Mouse (Mus musculus) lung, embryonic 16.5 days (tissue): Measurements from ENCODE around the gene Ppef2. TPM values are rescaled to one million over a fixed set of nuclear protein-coding genes. Genes with fewer than 3 reads are reported as not detected.
A peak's percentile ranks its signal among the peaks of the same experiment; 100 is the strongest.

Source experiments
- ATAC-seq: fragments of 200-750 bp; cut with Nextera tagmentation; 2 replicates; pipeline ENCODE4 v1.8.0; 2017; ENCODE audit warnings: low read depth, mild to moderate bottlenecking, moderate library complexity
- H3K27ac ChIP-seq: fragments of 300-500 bp; sonication (generic); 2 replicates; pipeline ENCODE4 v1.5.1; 2014; ENCODE audit warnings: mild to moderate bottlenecking, control low read depth, low read length
- H3K27me3 ChIP-seq: fragments of 300-500 bp; sonication (generic); 2 replicates; pipeline ENCODE4 v1.6.1; 2014; ENCODE audit warnings: low read depth, low read length, mixed read lengths; ENCODE audit not compliant: control insufficient read depth, insufficient read depth
- H3K36me3 ChIP-seq: fragments of 300-500 bp; sonication (generic); 2 replicates; pipeline ENCODE4 v1.6.1; 2014; ENCODE audit warnings: low read length; ENCODE audit not compliant: control insufficient read depth, insufficient read depth
- H3K4me1 ChIP-seq: fragments of 300-500 bp; sonication (generic); replicated peaks from 2 replicates; pipeline ENCODE4 v1.6.1; 2014; ENCODE audit warnings: low read length, mixed read lengths; ENCODE audit not compliant: control insufficient read depth, insufficient read depth
- H3K4me2 ChIP-seq: fragments of 300-500 bp; sonication (generic); 2 replicates; pipeline ENCODE4 v1.6.1; 2014; ENCODE audit warnings: low read depth, low read length, control low read depth
- H3K4me3 ChIP-seq: fragments of 300-500 bp; sonication (generic); 2 replicates; pipeline ENCODE4 v1.5.1; 2014; ENCODE audit warnings: mild to moderate bottlenecking, low read length, control low read depth
- H3K9ac ChIP-seq: fragments of 300-500 bp; sonication (generic); 2 replicates; pipeline ENCODE4 v1.6.1; 2014; ENCODE audit warnings: low read length, control low read depth
- H3K9me3 ChIP-seq: fragments of 300-500 bp; sonication (generic); 2 replicates; pipeline ENCODE4 v1.6.1; 2016; ENCODE audit warnings: low read length; ENCODE audit not compliant: control insufficient read depth
- WGBS: fragments of 180-500 bp; shearing (Covaris S2); extraction: QIAGEN DNeasy Blood & Tissue Kit; methylation state at CpG from one replicate; pipeline ENCODE4 v1.1.7; 2014; 5-methylcytosine and 5-hydroxymethylcytosine counted together
- polyA plus RNA-seq: library from polyadenylated mRNA; unstranded; fragments of >200 nt; fragmentation: Nextera tagmentation; extraction: Ambion mirVana; gene quantifications from 2 replicates; pipeline ENCODE4 v1.2.1, GENCODE M21; 2015

The Ppef2 gene
- polyA plus RNA-seq, 1 experiment from 2014 or later = 0.16 TPM

GRCm38 (mm10) chr5:92244900-92245299, 11.2 kb downstream of the Ppef2 start:
- no peaks in the 10 kb centered on the region for H3K9me3 ChIP-seq
- ATAC-seq = no peak

GRCm38 (mm10) chr5:92240769-92241168, 15.3 kb downstream of the Ppef2 start:
- Histone ChIP-seq H3K4me2 (no peak overlapping the region), H3K4me3 (no peak overlapping the region)
- WGBS = 89% methylated on average over 12 of the region's 12 CpGs

More at GRCm38 (mm10) chr5:92244900-92245299, 11.2 kb downstream of the Ppef2 start:
- H3K4me1 ChIP-seq = no peaks in the 10 kb centered on the region
- WGBS = 96% methylated on average over 2 of the region's 2 CpGs
- no peak overlapping the region for H3K9ac ChIP-seq
- no peak overlapping the region for H3K4me3 ChIP-seq
- H3K36me3 ChIP-seq = no peaks in the 10 kb centered on the region
- no peak overlapping the region for H3K27ac ChIP-seq
- H3K4me2 ChIP-seq = no peak overlapping the region
- no peaks in the 10 kb centered on the region for H3K27me3 ChIP-seq

GRCm38 (mm10) chr5:92239333-92240232, 16.5 kb downstream of the Ppef2 start:
- no peak overlapping the region for H3K9ac ChIP-seq
- no peaks in the 10 kb centered on the region; the same call in 1 of the 2 replicates for H3K4me1 ChIP-seq
- H3K27ac ChIP-seq = no peak overlapping the region
- no peak overlapping the region for H3K4me3 ChIP-seq
- peak; percentile 23; the same call in 1 of the 2 replicates for ATAC-seq
- no peaks in the 10 kb centered on the region for H3K27me3 ChIP-seq
- 35% methylated on average over 29 of the region's 29 CpGs for WGBS
- H3K36me3 ChIP-seq = no peaks in the 10 kb centered on the region
- H3K9me3 ChIP-seq = no peaks in the 10 kb centered on the region
- H3K4me2 ChIP-seq = peak overlapping the region; percentile 28

More at GRCm38 (mm10) chr5:92240769-92241168, 15.3 kb downstream of the Ppef2 start:
- H3K4me1 ChIP-seq = no peaks in the 10 kb centered on the region
- no peaks in the 10 kb centered on the region for H3K27me3 ChIP-seq
- H3K9me3 ChIP-seq = no peaks in the 10 kb centered on the region
- no peak for ATAC-seq
- no peaks in the 10 kb centered on the region for H3K36me3 ChIP-seq
- H3K9ac ChIP-seq = no peak overlapping the region
- H3K27ac ChIP-seq = no peak overlapping the region

- no peaks in the 10 kb centered on the region; the same call in 1 of the 2 replicates for H3K4me1 ChIP-seq
- WGBS = 29% methylated on average over 5 of the region's 5 CpGs
- no peaks in the 10 kb centered on the region for H3K27me3 ChIP-seq
- no peak overlapping the region for H3K9ac ChIP-seq
- no peak overlapping the region; the same call in 1 of the 2 replicates for H3K27ac ChIP-seq
- H3K4me2 ChIP-seq = no peak overlapping the region
- ATAC-seq = peak; percentile 65
- no peaks in the 10 kb centered on the region for H3K36me3 ChIP-seq
- H3K4me3 ChIP-seq = no peak overlapping the region
- no peaks in the 10 kb centered on the region for H3K9me3 ChIP-seq
Measured at GRCm38 (mm10) chr5:92234939-92235557, 21.0 kb downstream of the Ppef2 start.

- H3K27ac ChIP-seq = no peak overlapping the region
- H3K4me1 ChIP-seq = no peaks in the 10 kb centered on the region; the same call in 1 of the 2 replicates
- no peak for ATAC-seq
- WGBS = 77% methylated on average over 4 of the region's 4 CpGs
- H3K9me3 ChIP-seq = no peaks in the 10 kb centered on the region
- no peak overlapping the region for H3K4me3 ChIP-seq
- no peak overlapping the region for H3K9ac ChIP-seq
- no peak overlapping the region for H3K4me2 ChIP-seq
- H3K36me3 ChIP-seq = no peaks in the 10 kb centered on the region
- no peaks in the 10 kb centered on the region for H3K27me3 ChIP-seq
Measured at GRCm38 (mm10) chr5:92233366-92233765, 22.7 kb downstream of the Ppef2 start.

GRCm38 (mm10) chr5:92231836-92232235, 24.2 kb downstream of the Ppef2 start:
- no peaks in the 10 kb centered on the region for H3K9me3 ChIP-seq
- H3K4me3 ChIP-seq = no peak overlapping the region
- H3K27ac ChIP-seq = no peak overlapping the region
- ATAC-seq = no peak
- H3K9ac ChIP-seq = no peak overlapping the region
- no peaks in the 10 kb centered on the region; the same call in 1 of the 2 replicates for H3K4me1 ChIP-seq
- 69% methylated on average over 10 of the region's 10 CpGs for WGBS
- no peaks in the 10 kb centered on the region for H3K36me3 ChIP-seq
- no peaks in the 10 kb centered on the region for H3K27me3 ChIP-seq
- no peak overlapping the region for H3K4me2 ChIP-seq

- WGBS = 69% methylated on average over 11 of the region's 11 CpGs
- H3K27ac ChIP-seq = no peak overlapping the region
- ATAC-seq = no peak
- no peaks in the 10 kb centered on the region; the same call in 1 of the 2 replicates for H3K4me1 ChIP-seq
- no peaks in the 10 kb centered on the region for H3K36me3 ChIP-seq
- H3K9ac ChIP-seq = no peak overlapping the region
- H3K9me3 ChIP-seq = no peaks in the 10 kb centered on the region
- H3K27me3 ChIP-seq = no peaks in the 10 kb centered on the region
- H3K4me2 ChIP-seq = no peak overlapping the region
- no peak overlapping the region for H3K4me3 ChIP-seq
Measured at GRCm38 (mm10) chr5:92230306-92230705, 25.8 kb downstream of the Ppef2 start.

- no peaks in the 10 kb centered on the region for H3K27me3 ChIP-seq
- H3K4me1 ChIP-seq = no peaks in the 10 kb centered on the region
- no peak overlapping the region for H3K4me3 ChIP-seq
- no peak for ATAC-seq
- no peak overlapping the region for H3K4me2 ChIP-seq
- H3K27ac ChIP-seq = no peak overlapping the region
- no peaks in the 10 kb centered on the region for H3K9me3 ChIP-seq
- H3K36me3 ChIP-seq = no peaks in the 10 kb centered on the region
- no peak overlapping the region for H3K9ac ChIP-seq
- 89% methylated on average over 3 of the region's 3 CpGs for WGBS
Measured at GRCm38 (mm10) chr5:92229514-92229913, 26.6 kb downstream of the Ppef2 start.

GRCm38 (mm10) chr5:92228776-92229175, 27.3 kb downstream of the Ppef2 start:
- 26% methylated on average over 10 of the region's 10 CpGs for WGBS

More at GRCm38 (mm10) chr5:92228776-92229175, 27.3 kb downstream of the Ppef2 start:
- no peaks in the 10 kb centered on the region for H3K27me3 ChIP-seq
- ATAC-seq = no peak
- no peaks in the 10 kb centered on the region for H3K9me3 ChIP-seq
- no peak overlapping the region for H3K4me2 ChIP-seq
- no peak overlapping the region for H3K9ac ChIP-seq
- H3K27ac ChIP-seq = no peak overlapping the region
- no peaks in the 10 kb centered on the region for H3K4me1 ChIP-seq
- H3K4me3 ChIP-seq = no peak overlapping the region
- no peaks in the 10 kb centered on the region for H3K36me3 ChIP-seq
